Mouse (Mus musculus) kidney, adult 9 months (tissue): ENCODE measurements at regions not wholly inside any gene's neighbourhood (a gene's known extent, or its start where the extent isn't known, plus 50 kb on each side); places are given as distances from the start of the nearest gene placed in this dataset.
A peak's percentile ranks its signal among the peaks of the same experiment; 100 is the strongest.
"Not testable (repeated sequence)": the region's sequence is repeated elsewhere in the genome, so short reads cannot be mapped to it uniquely, and the experiment has no call there.

Experiments used
- DNase-seq: peaks from one replicate; pipeline ENCODE4 v3.0.0; 2022

DNA sequence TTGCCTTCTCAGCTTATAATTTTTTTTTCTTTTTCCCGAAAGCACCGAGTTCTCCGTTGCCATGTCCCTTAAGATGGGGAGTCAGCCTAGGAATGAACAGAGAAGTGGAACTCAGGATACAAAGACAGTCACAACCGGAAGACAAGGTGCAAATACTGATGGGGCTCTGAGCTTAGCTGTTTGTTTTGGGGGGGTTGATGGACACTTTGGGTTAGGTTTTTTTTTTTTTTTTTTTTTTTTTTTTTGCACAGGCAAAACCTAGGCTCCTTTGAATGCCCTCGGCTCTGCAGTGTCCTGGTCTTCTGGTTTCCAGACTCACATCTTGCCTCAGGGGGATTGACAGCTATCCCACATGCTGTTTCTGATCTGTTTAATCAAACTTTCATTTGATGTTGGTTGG, 218.0 kb downstream of the Pten start:
- DNase-seq = no peak

DNA sequence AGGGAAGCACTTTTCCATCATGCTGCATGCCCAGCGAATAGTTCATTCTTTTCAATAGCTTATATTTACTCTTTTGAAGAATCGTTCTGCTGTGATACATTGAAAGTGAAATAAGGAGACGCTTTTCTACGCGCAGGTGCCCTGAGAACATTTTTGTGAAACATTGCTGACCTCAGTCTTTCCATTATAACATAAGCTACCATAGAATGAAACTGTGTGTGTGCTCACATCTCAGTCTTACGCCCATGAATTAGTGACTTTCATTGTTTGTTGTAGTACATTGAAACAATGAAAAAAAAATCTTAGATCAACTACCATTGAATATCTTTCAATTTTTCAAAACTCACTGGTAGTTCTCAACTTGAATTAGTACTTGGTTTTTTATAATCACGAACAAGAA, 219.2 kb downstream of the Pten start:
- DNase-seq = no peak

DNA sequence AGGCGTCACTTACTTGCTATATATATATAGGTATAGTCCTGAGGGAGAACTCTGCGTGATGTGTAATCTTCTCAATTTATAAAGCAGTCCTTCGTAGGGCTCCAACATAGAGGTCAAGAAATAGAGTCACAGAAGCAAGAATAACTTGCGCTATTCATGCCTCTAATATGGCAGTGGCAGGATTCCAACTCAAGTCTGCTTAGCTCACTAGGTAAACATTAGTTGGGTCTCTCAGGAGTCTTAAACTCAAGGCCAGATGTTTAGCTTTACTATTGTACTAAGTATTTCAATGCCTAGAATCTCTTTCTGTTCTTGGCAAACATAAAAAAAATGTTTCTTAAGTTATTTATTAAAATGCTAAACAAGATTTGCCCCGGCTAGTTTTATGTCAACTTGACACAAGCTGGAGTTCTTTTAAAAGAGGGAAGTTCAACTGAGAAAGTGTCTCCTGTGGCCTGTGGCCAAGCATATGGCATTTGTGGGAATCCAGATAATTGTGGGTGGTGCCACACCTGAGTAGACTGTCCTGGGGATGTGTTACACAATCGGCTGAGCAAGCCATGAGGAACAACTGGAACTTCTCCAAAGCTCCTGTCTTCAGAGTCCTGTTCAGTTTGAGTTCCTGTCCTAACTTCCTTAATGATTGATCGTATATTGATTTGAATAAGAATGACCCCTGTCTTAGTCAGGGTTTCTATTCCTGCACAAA, 220.9 kb downstream of the Pten start:
- no peak for DNase-seq

DNA sequence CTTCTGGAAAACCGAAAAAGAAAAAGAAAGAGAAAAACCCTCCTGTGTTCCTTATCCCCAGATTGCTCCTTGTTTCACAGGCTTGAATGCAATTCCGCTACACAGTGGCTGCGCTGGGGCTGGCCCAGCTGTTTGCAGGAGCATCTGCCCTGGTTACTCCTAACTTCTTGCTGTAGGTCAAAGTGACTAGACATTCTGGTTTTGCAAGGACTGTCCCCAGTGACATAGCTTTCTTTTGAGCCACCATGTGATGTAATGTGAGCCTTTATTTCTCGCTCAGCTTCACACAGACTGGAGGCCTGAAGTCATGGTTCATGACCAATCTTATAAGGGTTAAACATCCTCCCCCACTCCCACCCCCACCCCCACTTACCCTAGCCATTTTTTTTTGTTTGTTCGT, 222.8 kb downstream of the Pten start:
- DNase-seq = no peak

DNA sequence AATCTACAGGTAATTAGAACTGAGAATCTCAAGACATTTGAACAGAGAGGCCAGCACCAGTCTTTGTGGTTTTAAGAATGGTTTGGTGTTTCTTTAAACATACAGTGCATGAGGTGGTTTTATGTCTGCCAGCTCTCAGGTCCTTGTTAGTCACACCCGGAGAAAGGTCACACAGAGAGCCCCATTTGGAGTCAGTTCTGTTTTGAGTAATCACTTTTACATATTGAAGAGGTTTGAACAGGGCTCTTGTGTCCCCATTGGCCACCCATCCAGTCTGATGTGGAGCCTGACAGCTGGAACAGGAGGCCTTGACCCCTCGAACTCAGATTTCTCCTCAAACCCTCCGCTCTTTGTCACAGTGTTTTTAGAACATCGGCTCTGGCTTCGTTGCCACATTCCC, 231.4 kb downstream of the Pten start:
- DNase-seq = no peak

DNA sequence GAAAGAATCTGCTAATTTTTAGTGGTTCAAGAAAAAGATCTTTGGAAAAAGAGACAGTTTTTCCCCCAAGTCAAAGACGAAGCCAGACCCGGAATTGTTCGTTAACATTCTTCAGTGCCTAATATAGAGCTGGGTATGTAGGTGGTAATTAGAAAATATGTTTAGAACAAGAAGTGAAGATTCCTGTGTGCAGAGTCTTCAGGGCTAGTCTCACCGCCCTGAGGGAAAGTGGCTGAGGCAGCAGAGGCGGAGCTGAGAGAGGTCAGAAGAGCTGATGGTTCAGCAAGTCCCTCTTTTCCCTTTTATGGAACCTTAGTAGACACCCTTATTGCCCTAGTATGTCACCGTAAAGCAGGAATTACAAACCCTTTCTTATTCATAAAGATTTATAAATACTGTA, 232.0 kb downstream of the Pten start:
- peak; percentile 8 for DNase-seq

DNA sequence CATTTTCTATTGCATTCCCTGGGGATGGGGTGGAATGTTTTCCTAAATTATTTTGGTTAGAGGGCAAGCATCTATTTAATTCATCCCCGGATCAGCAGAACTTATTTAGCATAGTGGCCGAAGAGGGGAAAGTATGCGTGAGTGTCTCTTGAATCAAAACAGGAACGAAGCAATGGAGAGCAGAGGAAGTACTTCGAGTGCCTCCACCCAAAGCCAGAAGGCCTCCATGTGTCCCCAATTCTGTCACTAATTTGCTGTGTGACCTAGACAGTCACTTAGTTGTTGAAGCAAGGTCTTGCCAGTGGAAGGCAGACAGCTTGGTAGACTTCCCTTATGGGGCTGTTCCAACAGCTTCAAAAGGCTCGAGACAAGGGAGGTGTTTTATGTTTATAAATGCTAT, 233.3 kb downstream of the Pten start:
- no peak for DNase-seq

DNA sequence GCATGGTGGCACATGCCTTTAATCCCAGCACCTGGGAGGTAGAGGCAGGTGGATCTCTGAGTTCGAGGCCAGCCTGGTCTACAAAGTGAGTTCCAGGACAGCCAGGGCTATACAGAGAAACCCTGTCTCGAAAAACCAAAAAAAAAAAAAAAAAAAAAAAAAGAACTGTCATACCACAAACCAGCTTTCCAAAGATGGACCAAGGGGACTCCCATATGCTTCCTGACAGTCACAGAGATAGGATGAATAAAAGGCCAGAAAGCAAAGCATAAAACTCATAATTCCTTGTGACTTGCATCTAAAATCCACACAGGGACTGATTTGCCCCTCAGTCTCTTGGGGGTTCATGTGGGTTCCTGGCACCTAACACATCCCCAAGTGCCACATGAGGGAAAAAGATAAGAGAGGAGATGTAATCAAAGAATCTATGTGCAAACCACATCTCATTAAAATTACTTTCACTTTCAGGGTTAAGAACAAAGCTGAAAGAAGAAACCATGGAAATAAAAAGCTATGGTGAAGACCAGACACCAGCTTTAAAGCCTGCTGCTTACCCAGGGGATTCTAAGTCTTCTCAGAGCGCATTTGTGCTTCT, 241.4 kb downstream of the Pten start:
- DNase-seq = no peak

DNA sequence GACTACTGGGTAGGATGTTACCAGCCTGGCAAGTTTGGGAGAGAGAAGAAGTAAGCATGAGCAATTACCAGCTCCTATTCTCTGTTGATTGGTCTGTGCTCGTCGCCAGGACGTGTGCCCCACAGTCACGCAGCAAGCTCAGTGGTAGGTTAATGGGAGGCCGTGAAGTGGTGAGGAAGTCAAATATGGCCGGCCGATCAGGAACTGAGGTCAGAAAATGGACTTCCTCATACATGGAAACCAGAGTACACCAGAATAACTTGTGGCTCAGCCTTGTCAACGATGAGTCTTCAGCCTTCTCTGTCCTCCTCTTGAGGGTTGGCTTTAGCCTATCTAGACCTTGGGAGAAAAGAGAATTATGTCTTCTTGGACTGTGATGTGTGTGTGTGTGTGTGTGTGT, 250.3 kb downstream of the Pten start:
- DNase-seq = no peak

DNA sequence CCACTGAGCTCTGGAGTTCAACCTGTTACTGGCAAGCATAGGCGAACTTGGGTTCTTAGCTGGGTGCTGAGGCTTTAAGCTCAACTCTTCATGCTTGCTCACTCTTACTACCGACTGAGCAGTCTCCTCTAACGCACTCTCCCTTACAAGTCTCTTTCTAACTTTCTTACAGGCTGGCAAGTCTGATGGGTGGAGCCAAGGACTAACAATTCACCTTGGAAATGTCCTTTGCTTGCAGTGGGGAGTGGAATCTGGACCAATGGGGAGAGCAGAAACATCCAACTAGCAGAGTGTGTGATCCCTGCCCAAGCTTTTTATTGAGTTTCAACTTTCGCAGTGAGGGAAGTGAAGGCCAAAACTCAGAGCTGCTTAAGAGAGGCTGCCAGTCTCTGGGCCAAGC, 250.8 kb downstream of the Pten start:
- no peak for DNase-seq

DNA sequence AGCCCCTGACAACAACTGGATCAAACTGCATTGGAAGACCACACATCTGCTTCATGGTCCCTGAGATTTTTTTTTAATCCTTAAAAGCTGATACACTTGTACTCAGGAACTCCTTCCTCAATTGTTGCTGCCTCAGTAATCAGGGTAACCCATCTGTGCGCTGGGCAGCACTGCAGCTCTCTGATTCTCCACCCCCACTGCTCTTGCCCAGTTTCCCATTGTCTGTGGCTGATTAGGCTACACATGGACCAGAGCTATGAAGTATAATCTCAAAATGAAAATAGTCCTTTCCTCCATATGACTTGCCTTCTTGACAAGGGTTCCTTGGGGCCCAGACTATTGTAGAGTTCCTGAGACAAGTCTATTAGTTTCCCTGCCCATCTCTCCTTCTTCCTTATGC, 251.5 kb downstream of the Pten start:
- no peak for DNase-seq

DNA sequence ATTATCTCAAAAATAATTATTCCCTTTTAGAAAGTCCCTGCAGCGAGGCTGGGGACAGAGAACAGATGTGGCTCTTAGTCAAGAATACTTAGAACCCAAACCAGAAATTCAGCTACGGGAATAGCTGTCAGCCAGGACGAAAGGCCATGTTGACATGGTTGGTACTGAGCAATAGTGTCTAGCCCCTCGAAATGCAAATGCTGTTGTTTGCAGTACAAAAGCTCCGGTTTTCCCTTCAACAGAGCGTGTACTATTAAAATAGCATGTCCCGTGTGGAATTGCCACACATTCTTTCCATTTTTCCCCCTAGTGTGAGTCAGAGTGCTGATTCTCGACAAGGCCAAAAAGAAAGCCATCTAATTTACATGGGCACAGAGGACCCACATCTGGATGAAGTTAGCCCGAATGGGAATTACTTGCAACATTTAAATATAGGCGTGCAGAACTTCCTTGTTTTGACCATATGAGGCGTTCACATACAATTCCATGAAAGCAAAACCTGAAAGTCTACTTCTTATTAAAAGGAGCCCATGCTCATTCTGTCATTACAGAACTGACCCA, 253.7 kb downstream of the Pten start:
- no peak for DNase-seq

DNA sequence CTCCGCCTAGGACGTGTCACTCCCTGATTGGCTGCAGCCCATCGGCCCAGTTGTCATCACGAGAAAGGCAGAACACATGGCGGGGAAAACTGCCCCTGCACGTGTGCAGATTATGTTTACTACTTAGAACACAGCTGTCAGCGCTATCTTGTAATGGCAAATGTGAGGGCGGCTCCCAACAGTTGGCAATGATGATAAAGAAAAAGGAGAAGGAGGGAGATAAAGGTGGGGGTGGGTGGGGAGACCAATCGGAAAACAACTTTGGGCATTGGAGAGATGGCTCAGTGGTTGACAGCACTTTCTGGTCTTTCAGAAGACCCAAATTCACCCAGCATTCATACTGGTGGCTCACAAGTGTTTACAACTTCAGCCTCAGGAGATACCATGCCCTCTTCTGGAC, 257.6 kb downstream of the Pten start:
- not testable (repeated sequence) for DNase-seq

DNA sequence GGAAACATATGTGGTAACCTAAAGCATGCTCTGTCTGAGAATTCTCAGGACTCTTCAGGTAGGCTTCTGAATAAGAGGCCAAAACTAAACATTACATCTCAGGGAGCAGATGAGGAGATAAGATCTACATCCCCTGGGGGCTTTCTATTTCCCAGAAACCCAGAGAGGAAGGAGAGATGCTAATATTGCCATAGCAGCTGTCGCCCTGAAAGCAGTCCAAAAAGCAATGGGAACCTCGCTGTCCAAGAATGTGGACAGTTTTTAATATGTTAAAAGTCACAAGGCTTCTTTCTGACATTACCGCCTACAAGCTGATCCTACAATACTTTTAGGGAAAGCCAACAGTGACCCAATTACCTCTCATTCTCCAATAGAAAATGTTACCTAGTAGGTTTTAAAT, 263.9 kb downstream of the Pten start:
- DNase-seq = no peak

DNA sequence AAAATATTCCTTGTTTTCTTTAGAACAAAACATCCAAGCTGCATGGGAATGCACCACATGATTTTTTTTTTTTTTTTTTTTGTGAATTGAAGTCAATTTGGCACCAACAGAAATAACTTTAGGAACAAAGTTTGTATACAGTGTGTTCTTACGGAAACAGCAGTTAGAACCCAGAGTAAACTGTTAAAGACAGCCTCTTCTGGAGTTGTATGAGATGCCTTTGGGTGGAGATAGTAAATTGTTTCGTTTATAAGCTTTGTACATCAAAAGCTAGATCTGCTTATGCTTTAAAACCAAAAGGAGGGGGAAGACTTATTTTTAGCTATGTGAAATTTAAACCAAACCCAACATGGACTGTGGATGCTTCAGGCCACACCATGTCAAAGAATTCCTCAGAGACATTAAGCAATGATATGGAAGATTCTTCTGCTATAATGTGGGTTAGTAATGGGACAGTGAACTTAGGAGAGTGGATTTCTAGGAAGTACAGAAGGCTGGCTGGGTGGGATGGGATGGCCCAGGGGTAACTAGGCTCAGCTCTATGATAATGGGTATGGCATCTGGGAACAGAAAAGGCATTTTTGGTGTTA, 265.6 kb downstream of the Pten start:
- no peak for DNase-seq

DNA sequence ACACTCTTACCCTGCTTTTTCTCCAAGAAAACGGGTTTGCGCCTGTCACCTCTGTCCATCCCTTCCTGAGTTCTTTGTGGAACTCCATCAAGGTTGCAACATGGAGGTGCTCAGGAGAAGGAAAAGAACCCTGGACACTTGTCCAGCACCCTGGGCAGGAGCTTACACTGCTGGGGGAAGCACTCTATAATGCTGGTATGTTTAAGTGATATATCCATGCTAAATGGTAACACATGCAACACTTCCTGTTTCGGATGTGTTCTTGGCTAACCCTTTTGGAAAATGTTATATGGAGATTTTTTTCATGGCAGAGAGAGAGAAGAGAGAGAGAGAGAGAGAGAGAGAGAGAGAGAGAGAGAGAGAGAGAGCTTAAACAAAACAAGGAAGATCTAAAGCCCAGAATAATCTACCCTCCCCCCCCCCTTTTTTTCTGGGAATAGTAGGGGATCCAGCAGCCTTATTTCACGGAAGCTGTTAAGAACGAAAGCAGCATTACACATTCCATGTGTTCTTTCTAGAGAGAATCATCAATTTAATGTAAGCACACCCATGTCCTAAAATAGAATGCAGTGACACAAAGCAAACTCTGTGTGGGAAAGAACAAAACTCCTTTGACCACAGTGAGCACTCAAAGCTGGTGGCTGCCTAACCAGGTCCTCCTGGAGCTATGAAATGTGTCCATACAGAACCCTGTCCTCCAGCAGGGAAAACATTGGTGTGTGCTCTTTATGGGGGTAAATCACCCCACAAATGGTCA, 272.6 kb downstream of the Pten start:
- no peak for DNase-seq

DNA sequence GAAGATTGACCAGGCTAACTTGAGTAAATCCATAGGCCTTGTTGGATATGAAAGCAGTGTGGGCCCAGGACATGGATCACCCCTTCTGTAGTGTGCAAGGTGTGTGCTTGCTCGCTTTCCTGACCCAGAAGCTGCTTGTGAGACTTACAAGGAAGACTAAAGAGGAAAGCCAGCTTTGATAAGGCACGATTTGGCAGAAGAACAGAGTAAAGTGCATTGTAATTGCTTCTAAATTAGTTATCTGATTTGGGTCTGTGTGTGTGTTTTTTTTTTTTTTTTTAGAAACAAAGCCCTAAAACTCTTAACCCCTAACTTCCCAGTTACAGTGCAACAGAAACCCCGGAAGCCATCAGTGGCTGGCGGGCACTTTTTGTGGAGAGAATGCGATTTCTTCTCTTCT, 283.2 kb downstream of the Pten start:
- DNase-seq = no peak

DNA sequence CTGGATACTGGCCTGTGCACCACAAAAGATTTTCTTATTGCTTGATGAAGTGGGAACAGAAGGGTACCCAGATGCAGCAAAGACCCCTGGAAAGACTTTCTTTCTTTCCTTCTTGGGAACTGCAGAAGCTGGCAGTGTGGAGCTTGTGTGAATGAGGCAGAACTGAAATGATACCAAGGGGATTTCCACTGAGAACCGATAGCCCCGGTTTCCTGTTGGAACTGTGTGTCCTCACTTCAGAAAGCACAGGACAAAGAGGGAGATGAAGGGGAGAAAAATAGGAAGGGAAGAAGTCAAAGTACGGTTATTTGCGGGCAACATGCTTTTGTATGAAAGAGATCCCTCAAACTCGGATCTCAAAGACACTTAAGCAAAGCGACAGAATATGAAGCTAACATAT, 283.7 kb downstream of the Pten start:
- no peak for DNase-seq

DNA sequence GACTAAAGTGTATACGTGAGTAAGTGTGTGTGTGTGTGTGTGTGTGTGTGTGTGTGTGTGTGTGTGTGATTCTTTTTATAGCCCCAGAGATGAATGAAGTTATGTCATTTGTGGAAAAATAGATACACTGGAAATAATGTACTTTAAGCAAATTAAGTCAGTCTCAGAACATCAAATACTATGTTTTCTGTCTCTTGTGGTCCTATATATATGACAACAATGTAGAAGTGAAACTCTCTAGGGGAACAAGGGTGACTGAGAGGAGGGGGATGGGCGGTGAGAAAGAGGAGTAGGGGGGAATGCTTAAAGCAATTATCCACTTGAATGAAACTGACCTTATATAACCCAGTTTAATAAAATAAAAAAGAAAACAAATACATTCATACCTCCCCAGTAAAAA, 285.5 kb downstream of the Pten start:
- DNase-seq = no peak

DNA sequence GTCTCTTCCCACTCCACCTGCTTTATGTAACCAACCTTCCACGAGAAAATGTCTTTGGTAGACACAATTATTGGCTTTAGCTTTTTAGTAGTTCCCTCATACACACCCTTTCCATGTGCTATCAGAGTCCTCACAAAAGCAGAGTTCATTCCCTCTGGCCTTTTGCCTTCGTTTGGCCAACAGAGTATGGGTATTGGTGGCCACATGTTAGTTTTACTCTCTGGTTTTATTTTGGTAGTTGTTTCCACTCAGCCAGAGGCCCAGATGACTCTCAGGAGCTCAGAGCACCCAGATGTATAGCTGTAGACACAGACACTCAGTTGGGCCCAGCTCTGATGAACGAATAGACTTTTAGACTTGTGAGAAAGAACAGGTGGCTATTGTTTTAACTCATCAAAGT, 286.4 kb downstream of the Pten start:
- DNase-seq = no peak

DNA sequence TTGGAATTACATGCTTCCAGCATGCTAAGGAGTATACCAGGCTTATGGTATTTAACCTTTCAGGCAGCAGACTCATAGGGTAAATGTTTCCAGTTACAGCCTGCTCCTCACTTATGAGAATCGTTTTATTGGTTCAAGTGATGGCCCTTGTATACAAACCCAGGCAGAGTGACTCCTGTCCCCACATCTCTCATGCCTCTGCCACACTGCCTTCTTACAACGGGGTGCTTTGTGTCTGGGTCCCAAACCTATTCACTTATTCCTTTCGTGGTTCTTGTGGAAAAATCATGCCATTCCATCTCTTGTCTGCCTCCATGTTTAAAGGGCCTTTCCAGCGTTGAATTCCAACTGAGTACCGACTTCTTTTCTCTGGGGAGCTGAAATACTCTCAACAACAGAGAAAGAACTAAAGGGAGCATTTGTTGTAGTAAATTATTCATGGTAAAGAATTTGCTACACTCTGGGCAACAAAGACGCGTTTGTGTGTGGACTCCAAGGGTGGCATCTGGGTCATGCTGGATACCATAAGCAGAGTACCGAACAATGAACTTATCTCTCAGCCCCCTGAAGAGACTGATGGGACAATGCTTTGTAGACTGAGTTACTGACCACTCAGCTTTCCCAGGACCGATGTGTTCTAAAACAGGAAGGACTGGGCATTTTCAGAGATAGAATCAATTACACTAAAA, 291.6 kb downstream of the Pten start:
- DNase-seq = no peak

DNA sequence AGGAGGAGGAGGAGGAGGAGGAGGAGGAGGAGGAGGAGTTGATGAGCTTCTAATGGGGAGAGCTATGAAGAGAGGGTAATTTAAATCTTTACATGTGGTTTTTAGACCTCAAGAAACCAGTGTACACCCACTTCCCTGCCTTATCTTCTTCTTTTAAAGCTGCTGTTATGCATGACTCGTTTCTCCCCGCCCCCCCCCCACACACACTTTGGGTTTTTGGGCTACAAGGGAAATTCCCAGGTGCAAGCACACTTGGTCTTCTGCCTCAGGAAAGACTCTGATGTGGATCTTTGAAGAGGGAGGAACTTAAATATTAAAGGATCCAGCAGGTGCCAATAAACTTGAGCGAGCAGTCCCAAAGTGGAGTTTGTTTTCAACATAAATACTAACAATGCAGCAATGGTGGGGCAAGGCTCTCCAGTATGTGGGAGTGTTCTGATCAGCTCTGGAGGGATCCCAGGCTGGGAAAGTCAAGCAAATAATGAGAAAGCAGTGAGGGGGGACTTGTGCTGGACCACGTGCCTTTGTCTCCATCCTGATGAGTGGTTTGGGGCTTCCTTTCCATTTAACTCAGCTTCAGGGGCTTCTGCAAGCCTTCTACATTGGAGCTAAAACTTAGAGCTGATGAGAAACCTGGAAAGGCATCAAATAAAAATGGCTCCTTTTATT, 296.0 kb downstream of the Pten start:
- no peak for DNase-seq

DNA sequence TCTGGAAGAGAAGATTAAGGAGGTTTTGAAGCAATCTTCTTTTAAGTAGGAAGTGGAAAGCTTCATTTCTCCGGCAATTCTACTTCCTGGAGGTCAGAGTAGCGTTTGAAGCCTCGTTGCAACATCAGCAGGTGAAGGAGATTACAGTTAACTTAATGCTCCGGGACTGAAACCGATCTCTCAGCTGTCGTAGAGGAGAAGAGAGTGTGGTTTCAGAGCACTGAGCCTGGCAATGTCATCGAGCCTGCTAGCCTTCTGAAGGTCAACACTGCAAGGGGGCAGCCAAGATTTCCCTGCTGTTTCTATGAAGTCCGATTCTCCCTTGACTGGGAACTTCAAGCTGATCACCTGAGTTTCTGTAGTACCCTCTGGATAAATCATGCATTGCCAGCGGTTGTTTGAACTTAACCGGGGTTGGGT, 299.1 kb downstream of the Pten start:
- no peak for DNase-seq
